In genomic region chr9:99868606-99869005, GRCm38 (mm10) we compare ENCODE assay signal across 8 mouse cellular contexts. TPM values are rescaled to one million over a fixed set of nuclear protein-coding genes. Genes with fewer than 3 reads are reported as not detected.
DNase-seq lines count a peak whose midpoint lies in the region; ATAC-seq and TF ChIP-seq lines count a peak whose summit lies in the region.

No protein-coding gene starts in this region.

- H3K27ac ChIP-seq in liver, embryonic 11.5 days (ENCODE audit: low read depth, low read length), result no peak overlapping the region
- no peak overlapping the region for H3K27ac ChIP-seq in embryonic facial prominence, embryonic 12.5 days
- H3K27ac ChIP-seq in hindbrain, postnatal 0 days, result no peak overlapping the region
- no peak overlapping the region for H3K27ac ChIP-seq in neural tube, embryonic 11.5 days (ENCODE audit: low read depth, low read length)

- 1% methylated on average over 26 of the region's 26 CpGs for WGBS in liver, embryonic 11.5 days
- WGBS in embryonic facial prominence, embryonic 12.5 days, result under 1% methylated on average over 26 of the region's 26 CpGs
- under 1% methylated on average over 26 of the region's 26 CpGs for WGBS in hindbrain, postnatal 0 days
- WGBS in neural tube, embryonic 11.5 days, result under 1% methylated on average over 26 of the region's 26 CpGs

- no peaks in the 10 kb centered on the region; the same call in 1 of the 2 replicates for H3K4me1 ChIP-seq in liver, embryonic 11.5 days (replicated peaks; ENCODE audit: control insufficient read depth, insufficient read depth, low read length)
- H3K4me1 ChIP-seq in embryonic facial prominence, embryonic 12.5 days, result peaks cover 7% of the 10 kb centered on the region; the same call in 1 of the 2 replicates
- no peaks in the 10 kb centered on the region for H3K4me1 ChIP-seq in hindbrain, postnatal 0 days (ENCODE audit: insufficient read depth, low read length)
- H3K4me1 ChIP-seq in neural tube, embryonic 11.5 days (ENCODE audit: control insufficient read depth, insufficient read depth, low read length), result peaks cover 13% of the 10 kb centered on the region; the same call in 1 of the 2 replicates

- no peak for TF ChIP-seq CTCF in hindbrain, postnatal 0 days (IDR thresholded peaks at IDR 0.05; ENCODE audit: low read depth)

- no peaks in the 10 kb centered on the region for H3K9me3 ChIP-seq in liver, embryonic 11.5 days (ENCODE audit: control insufficient read depth, low read length)
- no peaks in the 10 kb centered on the region for H3K9me3 ChIP-seq in embryonic facial prominence, embryonic 12.5 days
- no peaks in the 10 kb centered on the region for H3K9me3 ChIP-seq in hindbrain, postnatal 0 days (ENCODE audit: low read length)
- no peaks in the 10 kb centered on the region for H3K9me3 ChIP-seq in neural tube, embryonic 11.5 days (ENCODE audit: control insufficient read depth, low read length)

- peaks cover 92% of the 10 kb centered on the region for H3K27me3 ChIP-seq in liver, embryonic 11.5 days (replicated peaks; ENCODE audit: control insufficient read depth, insufficient read depth, low read length)
- H3K27me3 ChIP-seq in embryonic facial prominence, embryonic 12.5 days, result peaks cover 84% of the 10 kb centered on the region
- peaks cover 76% of the 10 kb centered on the region for H3K27me3 ChIP-seq in hindbrain, postnatal 0 days (ENCODE audit: insufficient read depth, low read length)
- peaks cover 82% of the 10 kb centered on the region for H3K27me3 ChIP-seq in neural tube, embryonic 11.5 days (ENCODE audit: control insufficient read depth, insufficient read depth, low read length)

- no peak for ATAC-seq in liver, embryonic 11.5 days (replicated peaks; ENCODE audit: low FRiP score)
- no peak for ATAC-seq in embryonic facial prominence, embryonic 12.5 days (ENCODE audit: insufficient number of reproducible peaks, insufficient read depth, low FRiP score, low TSS enrichment)
- ATAC-seq in hindbrain, postnatal 0 days, result no peak
- peak; percentile 31; the same call in 1 of the 2 replicates for ATAC-seq in neural tube, embryonic 11.5 days (ENCODE audit: insufficient read depth, low FRiP score, low TSS enrichment)

- intact Hi-C loops in gastrocnemius, postnatal 14 days (cut with DNase I; ENCODE audit: low total_unique reads), result no loop called here
- intact Hi-C loops in gastrocnemius, postnatal 36 days (cut with DNase I), result no loop called here

- peak; percentile 46 for DNase-seq in liver, embryonic 11.5 days (ENCODE audit: low spot score)
- DNase-seq in liver, result no peak
- DNase-seq in hindbrain, postnatal 0 days (ENCODE audit: low spot score), result peak; percentile 37
- DNase-seq in neural tube, embryonic 11.5 days (ENCODE audit: low spot score), result peak; percentile 79
- no peak for DNase-seq in thymus, postnatal 0 days (ENCODE audit: low spot score)
- DNase-seq in gastrocnemius, postnatal 14 days, result no peak
- DNase-seq in gastrocnemius, postnatal 36 days, result no peak

- H3K9ac ChIP-seq in liver, embryonic 11.5 days (ENCODE audit: low read depth, low read length), result no peak overlapping the region
- H3K9ac ChIP-seq in embryonic facial prominence, embryonic 12.5 days, result no peak overlapping the region; the same call in 1 of the 2 replicates
- H3K9ac ChIP-seq in hindbrain, postnatal 0 days (replicated peaks; ENCODE audit: low read length), result peak overlapping the region; percentile 13; the same call in 1 of the 2 replicates
- no peak overlapping the region for H3K9ac ChIP-seq in neural tube, embryonic 11.5 days (ENCODE audit: low read length)

- no peaks in the 10 kb centered on the region for H3K36me3 ChIP-seq in liver, embryonic 11.5 days (ENCODE audit: control insufficient read depth, insufficient read depth, low read length)
- H3K36me3 ChIP-seq in embryonic facial prominence, embryonic 12.5 days, result no peaks in the 10 kb centered on the region
- no peaks in the 10 kb centered on the region for H3K36me3 ChIP-seq in hindbrain, postnatal 0 days (ENCODE audit: insufficient read depth, low read length)
- no peaks in the 10 kb centered on the region for H3K36me3 ChIP-seq in neural tube, embryonic 11.5 days (ENCODE audit: control insufficient read depth, insufficient read depth, low read length)

- peak overlapping the region; percentile 11; the same call in 1 of the 2 replicates for H3K4me3 ChIP-seq in liver, embryonic 11.5 days (ENCODE audit: low read depth, low read length)
- peak overlapping the region; percentile 15; the same call in 1 of the 2 replicates for H3K4me3 ChIP-seq in embryonic facial prominence, embryonic 12.5 days
- H3K4me3 ChIP-seq in hindbrain, postnatal 0 days (ENCODE audit: low read length), result peak overlapping the region; percentile 11
- H3K4me3 ChIP-seq in neural tube, embryonic 11.5 days (ENCODE audit: low read depth, low read length), result peak overlapping the region; percentile 19; the same call in 1 of the 2 replicates

- H3K4me2 ChIP-seq in liver, embryonic 11.5 days, result no peak overlapping the region
- H3K4me2 ChIP-seq in embryonic facial prominence, embryonic 12.5 days (replicated peaks), result peak overlapping the region; percentile 37
- H3K4me2 ChIP-seq in hindbrain, postnatal 0 days (ENCODE audit: low read depth, low read length), result peak overlapping the region; percentile 35
- H3K4me2 ChIP-seq in neural tube, embryonic 11.5 days (ENCODE audit: low read depth), result peak overlapping the region; percentile 9; the same call in 1 of the 2 replicates

RNA-seq across cellular contexts. Expression of gene Sox14, which starts 7.4 kb away (rescaled TPM):
- 0.19 TPM in 1 of 2 replicates, not detected in the other for polyA plus RNA-seq in liver, embryonic 11.5 days (2014; fragmentation: Nextera tagmentation; extraction: Ambion mirVana)
- 1.3 and 2.4 TPM in 2 replicates for polyA plus RNA-seq in embryonic facial prominence, embryonic 12.5 days (2016; fragmentation: Nextera tagmentation; extraction: Ambion mirVana)
- total RNA-seq in hindbrain, postnatal 0 days (2014; rRNA removed), result 7.0 and 7.3 TPM in 2 replicates
- polyA plus RNA-seq in hindbrain, postnatal 0 days (2015; fragmentation: Nextera tagmentation; extraction: Ambion mirVana), result 5.5 and 7.1 TPM in 2 replicates
- 4.2 and 4.8 TPM in 2 replicates for polyA plus RNA-seq in neural tube, embryonic 11.5 days (2014; fragmentation: Nextera tagmentation; extraction: Ambion mirVana)
- polyA plus RNA-seq in thymus, postnatal 0 days (2015; fragmentation: Nextera tagmentation; extraction: Ambion mirVana), result not detected in 2 replicates
- not detected for total RNA-seq in gastrocnemius, postnatal 14 days (2021)
- not detected for total RNA-seq in gastrocnemius, postnatal 36 days (2021)

Comparison
In these comparisons a context has a peak if more than half of its experiments do, and no peak if none do; other contexts are left out.
1. DNase-seq: peak in liver, embryonic 11.5 days (single experiment), hindbrain, postnatal 0 days (single experiment) and neural tube, embryonic 11.5 days (single experiment); none in liver (single experiment), thymus, postnatal 0 days (single experiment), gastrocnemius, postnatal 14 days (single experiment) and gastrocnemius, postnatal 36 days (0 of 2).
2. Peak in every context shown above with its lines, with median percentiles within 50 percentile points of each other: H3K4me3 ChIP-seq.